ENCODE assay signal across 14 mouse cellular contexts in genomic region chr1:90813226-90813625, GRCm38 (mm10). TPM values are rescaled to one million over a fixed set of nuclear protein-coding genes. Genes with fewer than 3 reads are reported as not detected.
DNase-seq lines count a peak whose midpoint lies in the region; TF ChIP-seq lines count a peak whose summit lies in the region.
"Had no signal": no experiment of that assay in that cellular context is flagged by ENCODE, and none has a peak within 500 bp of the region (broad histone marks: within the 10 kb centered on the region; RNA-seq: fewer than 3 reads in every experiment).

No protein-coding gene starts in this region.

- intact Hi-C loops in left cerebral cortex, postnatal 4 days (cut with DNase I): no loop called here
- intact Hi-C loops in gastrocnemius, postnatal 14 days (cut with DNase I; ENCODE audit: low total_unique reads): no loop called here

- DNase-seq in cerebellum, postnatal 14 days: peak; percentile 33 to 52
- no peak for DNase-seq in cerebellum, postnatal 36 days
- peak; percentile 66 for DNase-seq in left cerebral cortex, postnatal 4 days
- DNase-seq in left cerebral cortex, adult 18-20 months (ENCODE audit: low spot score in 2 of 2): no peak
- peak; percentile 18 for DNase-seq in brain, embryonic 14.5 days (ENCODE audit: low read depth)
- no peak for DNase-seq in gastrocnemius, postnatal 14 days
- no peak for DNase-seq in neural tube, embryonic 10.5 days (ENCODE audit: extremely low spot score, low spot score)
- DNase-seq: adrenal gland, postnatal 14 days; cerebellum, adult 2 months; cerebellum, postnatal 25 days; gastrocnemius, postnatal 10 days; heart, adult 2 months; heart, postnatal 14 days had no signal

- TF ChIP-seq CTCF in brain, embryonic 14.5 days (IDR thresholded peaks at IDR 0.05; ENCODE audit: borderline replicate concordance, extremely low read depth, insufficient read depth, insufficient read length): no peak

- no peak for TF ChIP-seq POLR2A in brain, embryonic 14.5 days (IDR thresholded peaks at IDR 0.05; ENCODE audit: borderline replicate concordance, extremely low read depth, insufficient read depth, insufficient read length, poor library complexity, severe bottlenecking)

RNA-seq across cellular contexts. Expression of gene Col6a3, which starts 30.5 kb away (rescaled TPM):
- total RNA-seq in left cerebral cortex, postnatal 4 days (2021): 10 to 100 TPM in 1 of 2 experiments, 1 to 10 TPM in 1; 7.8 to 10.5 TPM
- 1 to 10 TPM; 4.3 to 4.5 TPM for total RNA-seq in left cerebral cortex, adult 18-20 months (2021)
- polyA plus RNA-seq in brain, embryonic 14.5 days (2012; rRNA removed): 14.9 and 22.3 TPM in 2 replicates
- 100 to 1,000 TPM; 217 to 262 TPM for total RNA-seq in gastrocnemius, postnatal 14 days (2021)
- polyA plus RNA-seq: activated CD4-positive, CD25-positive, alpha-beta regulatory T cell, adult 4 months had no signal

Comparison
In these comparisons a context has a peak if more than half of its experiments do, and no peak if none do; other contexts are left out.
1. DNase-seq: peak in cerebellum, postnatal 14 days (2 of 2), left cerebral cortex, postnatal 4 days (single experiment) and brain, embryonic 14.5 days (single experiment); none in cerebellum, postnatal 36 days (0 of 2), left cerebral cortex, adult 18-20 months (0 of 2), gastrocnemius, postnatal 14 days (single experiment) and neural tube, embryonic 10.5 days (single experiment).
2. RNA of gene Col6a3, which starts 30.5 kb away (total RNA-seq): 217 to 262 TPM in gastrocnemius, postnatal 14 days; 7.8 to 10.5 TPM in left cerebral cortex, postnatal 4 days and 4.3 to 4.5 TPM in left cerebral cortex, adult 18-20 months; every median in the first group is over 10 times any median in the second.